Mouse (Mus musculus): ENCODE measurements around the gene Cacna1e.

DNA sequence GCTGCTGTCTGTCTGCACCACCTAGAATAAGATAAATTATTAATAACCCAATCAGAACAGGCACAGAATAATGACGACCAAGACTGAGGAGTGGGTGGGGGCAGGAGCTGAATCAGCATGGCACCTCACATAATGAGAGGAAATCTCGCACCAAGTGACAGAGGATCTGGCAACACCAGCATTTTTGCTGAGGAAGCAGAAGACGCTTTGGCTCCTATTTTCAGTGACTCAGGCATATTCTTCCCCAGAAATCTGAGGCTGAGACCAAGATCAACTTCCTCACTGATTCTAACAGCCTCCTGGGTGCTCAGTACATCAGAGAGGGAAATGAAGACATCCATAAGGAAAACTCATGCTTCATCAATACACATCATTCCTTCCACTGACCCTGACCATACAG is 471.2 kb downstream of the Cacna1e start:
- TF ChIP-seq CTCF (IDR thresholded peaks at IDR 0.05; ENCODE audit: borderline replicate concordance, insufficient read depth, low read depth, low read length) (no peak), POLR2A (IDR thresholded peaks at IDR 0.05; ENCODE audit: borderline replicate concordance, insufficient read depth, low read length) (no peak)
